Mouse (Mus musculus) forebrain, embryonic 14.5 days (tissue): Measurements from ENCODE around the gene Kcnk3. TPM values are rescaled to one million over a fixed set of nuclear protein-coding genes. Genes with fewer than 3 reads are reported as not detected.

Experiments used
- ATAC-seq: fragments of 200-750 bp; cut with Nextera tagmentation; 2 replicates; pipeline ENCODE4 v1.8.0; 2017; ENCODE audit warnings: mild to moderate bottlenecking, moderate library complexity
- DNase-seq: peaks from one replicate; pipeline ENCODE4 v3.0.0-alpha.2; 2015; ENCODE audit warnings: low spot score
- H3K27ac ChIP-seq: fragments of 300-500 bp; sonication (generic); 2 replicates; pipeline ENCODE4 v1.5.1; 2014; ENCODE audit warnings: low read depth, mild to moderate bottlenecking, control low read depth, low read length, moderate library complexity
- H3K27me3 ChIP-seq: fragments of 300-500 bp; sonication (generic); replicated peaks from 2 replicates; pipeline ENCODE4 v1.6.1; 2014; ENCODE audit warnings: low read length, control low read depth, mixed read lengths; ENCODE audit not compliant: control insufficient read depth, insufficient read depth
- H3K36me3 ChIP-seq: fragments of 300-500 bp; sonication (generic); 2 replicates; pipeline ENCODE4 v1.6.1; 2014; ENCODE audit warnings: low read length, control low read depth; ENCODE audit not compliant: control insufficient read depth, insufficient read depth
- H3K4me1 ChIP-seq: fragments of 300-500 bp; sonication (generic); 2 replicates; pipeline ENCODE4 v1.6.1; 2014; ENCODE audit warnings: antibody characterized with exemption, low read length, control low read depth; ENCODE audit not compliant: control insufficient read depth, insufficient read depth
- H3K4me2 ChIP-seq: fragments of 300-500 bp; sonication (generic); 2 replicates; pipeline ENCODE4 v1.6.1; 2014; ENCODE audit warnings: mild to moderate bottlenecking, control low read depth, low read length
- H3K4me3 ChIP-seq: fragments of 300-500 bp; sonication (generic); 2 replicates; pipeline ENCODE4 v1.5.1; 2014; ENCODE audit warnings: low read depth, low read length, control low read depth
- H3K9ac ChIP-seq: fragments of 300-500 bp; sonication (generic); 2 replicates; pipeline ENCODE4 v1.6.1; 2014; ENCODE audit warnings: mild to moderate bottlenecking, low read length, control low read depth, moderate library complexity
- H3K9me3 ChIP-seq: fragments of 300-500 bp; sonication (generic); replicated peaks from 2 replicates; pipeline ENCODE4 v1.6.1; 2016; ENCODE audit warnings: low read length, control low read depth, mixed read lengths; ENCODE audit not compliant: control insufficient read depth
- WGBS: fragments of 180-500 bp; shearing (Covaris S2); extraction: QIAGEN DNeasy Blood & Tissue Kit; methylation state at CpG from one replicate; pipeline ENCODE4 v1.1.7; 2014; 5-methylcytosine and 5-hydroxymethylcytosine counted together
- polyA plus RNA-seq: library from polyadenylated mRNA; unstranded; fragments of >200 nt; fragmentation: Nextera tagmentation; extraction: Ambion mirVana; gene quantifications from 2 replicates; pipeline ENCODE4 v1.2.1, GENCODE M21; 2014

Gene Kcnk3
- polyA plus RNA-seq, 1 experiment from 2014 or later, result 2.1 TPM

- ATAC-seq (no peak), DNase-seq (no peak)
- Histone ChIP-seq H3K36me3 (peaks cover 6% of the 10 kb centered on the region; the same call in 1 of the 2 replicates), H3K27ac (0 out of 2 replicates have a peak overlapping the region, but pooled peaks have one; percentile 6), H3K4me2 (peak overlapping the region; percentile 77), H3K27me3 (no peaks in the 10 kb centered on the region), H3K9me3 (no peaks in the 10 kb centered on the region), H3K9ac (peak overlapping the region; percentile 79; the same call in 1 of the 2 replicates), H3K4me1 (peaks cover 7% of the 10 kb centered on the region), H3K4me3 (peak overlapping the region; percentile 80)
- 65% methylated on average over 6 of the region's 6 CpGs for WGBS
These were observed 78.0 kb downstream of the Kcnk3 start for GRCm38 (mm10) chr5:30665968-30666367.

- H3K27me3 ChIP-seq, result no peaks in the 10 kb centered on the region
These were observed 78.6 kb downstream of the Kcnk3 start, which contains the start of gene Cenpa for GRCm38 (mm10) chr5:30666391-30667195. Gene Cenpa, plus strand, starts transcription at chr5:30666777.

GRCm38 (mm10) chr5:30667215-30667614, 79.2 kb downstream of the Kcnk3 start:
- peak overlapping the region; percentile 77 for H3K4me2 ChIP-seq
- 0 out of 2 replicates have a peak overlapping the region, but pooled peaks have one; percentile 46 for H3K27ac ChIP-seq
- ATAC-seq (no peak), DNase-seq (no peak)
- WGBS, result under 1% methylated on average over 13 of the region's 13 CpGs
- peaks cover 7% of the 10 kb centered on the region for H3K4me1 ChIP-seq
- no peaks in the 10 kb centered on the region for H3K27me3 ChIP-seq
- H3K9me3 ChIP-seq, result no peaks in the 10 kb centered on the region
- H3K36me3 ChIP-seq, result peaks cover 16% of the 10 kb centered on the region
- H3K4me3 ChIP-seq, result peak overlapping the region; percentile 80
- H3K9ac ChIP-seq, result peak overlapping the region; percentile 79

More at GRCm38 (mm10) chr5:30666391-30667195, 78.6 kb downstream of the Kcnk3 start, which contains the start of gene Cenpa:
- Histone ChIP-seq H3K9me3 (no peaks in the 10 kb centered on the region), H3K4me2 (peak within 1 kb of the TSS; percentile 77), H3K9ac (peak within 1 kb of the TSS; percentile 79), H3K4me1 (peaks cover 7% of the 10 kb centered on the region), H3K27ac (peak within 1 kb of the TSS; percentile 46; the same call in 1 of the 2 replicates), H3K4me3 (peak within 1 kb of the TSS; percentile 80), H3K36me3 (peaks cover 12% of the 10 kb centered on the region; the same call in 1 of the 2 replicates)
- DNase-seq (peak; percentile 98), ATAC-seq (peak; percentile 97)
- under 1% methylated on average over 40 of the region's 40 CpGs for WGBS

- DNase-seq (no peak), ATAC-seq (no peak)
- no peaks in the 10 kb centered on the region for H3K9me3 ChIP-seq
- H3K27ac ChIP-seq, result no peak overlapping the region
- peak overlapping the region; percentile 80 for H3K4me3 ChIP-seq
- H3K9ac ChIP-seq, result peak overlapping the region; percentile 79
- H3K36me3 ChIP-seq, result peaks cover 21% of the 10 kb centered on the region
- WGBS, result 0% methylated on average over 3 of the region's 3 CpGs
- peak overlapping the region; percentile 77 for H3K4me2 ChIP-seq
- no peaks in the 10 kb centered on the region for H3K27me3 ChIP-seq
- peaks cover 7% of the 10 kb centered on the region for H3K4me1 ChIP-seq
These were observed 79.7 kb downstream of the Kcnk3 start for GRCm38 (mm10) chr5:30667686-30668085.

GRCm38 (mm10) chr5:30668637-30669495, 80.9 kb downstream of the Kcnk3 start:
- Histone ChIP-seq H3K4me3 (no peak overlapping the region), H3K9ac (no peak overlapping the region), H3K27me3 (no peaks in the 10 kb centered on the region), H3K36me3 (peaks cover 33% of the 10 kb centered on the region), H3K27ac (no peak overlapping the region), H3K9me3 (no peaks in the 10 kb centered on the region), H3K4me1 (peaks cover 7% of the 10 kb centered on the region), H3K4me2 (0 out of 2 replicates have a peak overlapping the region, but pooled peaks have one; percentile 77)
- ATAC-seq (no peak), DNase-seq (no peak)
- 90% methylated on average over 9 of the region's 9 CpGs for WGBS

GRCm38 (mm10) chr5:30669496-30669830, 81.5 kb downstream of the Kcnk3 start:
- peaks cover 7% of the 10 kb centered on the region for H3K4me1 ChIP-seq
- peaks cover 38% of the 10 kb centered on the region for H3K36me3 ChIP-seq
- H3K27me3 ChIP-seq, result no peaks in the 10 kb centered on the region
- H3K9ac ChIP-seq, result no peak overlapping the region
- H3K4me2 ChIP-seq, result no peak overlapping the region
- DNase-seq, result no peak
- no peak overlapping the region for H3K27ac ChIP-seq
- WGBS, result 89% methylated on average over 3 of the region's 3 CpGs
- no peaks in the 10 kb centered on the region for H3K9me3 ChIP-seq
- H3K4me3 ChIP-seq, result no peak overlapping the region
- ATAC-seq, result no peak

GRCm38 (mm10) chr5:30670091-30670490, 82.1 kb downstream of the Kcnk3 start:
- H3K4me2 ChIP-seq, result no peak overlapping the region
- H3K4me3 ChIP-seq, result no peak overlapping the region
- no peak overlapping the region for H3K27ac ChIP-seq
- peaks cover 7% of the 10 kb centered on the region for H3K4me1 ChIP-seq
- DNase-seq (no peak), ATAC-seq (no peak)
- no peaks in the 10 kb centered on the region for H3K27me3 ChIP-seq
- H3K9me3 ChIP-seq, result no peaks in the 10 kb centered on the region
- peaks cover 42% of the 10 kb centered on the region for H3K36me3 ChIP-seq
- no peak overlapping the region for H3K9ac ChIP-seq
- 93% methylated on average over 7 of the region's 7 CpGs for WGBS

GRCm38 (mm10) chr5:30674001-30674400, 86.0 kb downstream of the Kcnk3 start:
- Histone ChIP-seq H3K4me2 (no peak overlapping the region), H3K27me3 (no peaks in the 10 kb centered on the region), H3K9me3 (no peaks in the 10 kb centered on the region), H3K4me3 (no peak overlapping the region), H3K36me3 (peaks cover 54% of the 10 kb centered on the region), H3K9ac (no peak overlapping the region), H3K4me1 (no peaks in the 10 kb centered on the region), H3K27ac (no peak overlapping the region)
- DNase-seq, result no peak
- ATAC-seq, result no peak
- 88% methylated on average over 7 of the region's 7 CpGs for WGBS
